Mouse (Mus musculus): ENCODE measurements around the gene Tbcb.

- no peak for TF ChIP-seq CTCF (IDR thresholded peaks at IDR 0.05; ENCODE audit: low read depth)
- TF ChIP-seq EP300 (IDR thresholded peaks at IDR 0.05; ENCODE audit: low read depth) = no peak
Observed at GRCm38 (mm10) chr7:30222205-30222604, 9.9 kb downstream of the Tbcb start.
